Mouse (Mus musculus) liver, adult 2 months (tissue): ENCODE results near the gene Mrpl49.

ENCODE experiments used
- CTCF ChIP-seq: fragments of 200-500 bp; IDR thresholded peaks from 2 replicates; pipeline ENCODE4 v1.5.1; 2011; ENCODE audit warnings: low read depth, low read length, control low read depth
- POLR2A ChIP-seq: fragments of 200-500 bp; IDR thresholded peaks from 2 replicates; pipeline ENCODE4 v1.6.1; 2011; ENCODE audit warnings: low read length, control low read depth; ENCODE audit not compliant: insufficient read depth; ENCODE audit errors: extremely low read depth

DNA sequence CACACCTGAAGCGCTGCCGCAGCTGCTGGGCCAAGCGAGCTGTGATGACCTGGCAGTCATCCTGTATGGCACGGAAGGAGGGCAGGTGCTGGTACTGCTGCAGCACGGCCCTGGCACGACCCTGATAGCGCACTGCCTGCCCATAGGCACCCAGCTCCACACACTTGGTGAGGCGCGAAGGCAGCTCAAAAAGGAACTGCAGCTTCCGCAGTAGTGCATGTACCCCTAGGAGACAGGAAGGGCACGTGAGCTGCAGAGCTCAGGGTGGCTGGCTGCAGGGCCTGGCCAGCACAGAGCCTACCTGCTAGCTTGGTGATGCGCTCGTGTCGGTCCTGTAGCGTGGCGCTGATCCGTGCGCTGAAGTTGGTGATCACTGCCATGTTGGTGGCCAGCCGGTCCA, 13.7 kb upstream of the Mrpl49 start:
- TF ChIP-seq CTCF (no peak), POLR2A (no peak)
